Mouse (Mus musculus): Measurements from ENCODE around the gene Tlr3.

The Tlr3 gene

GRCm38 (mm10) chr8:45410882-45411281, at the start of gene Tlr3:
Gene Tlr3 (minus strand): TSS chr8:45411080.
- H3K36me3 ChIP-seq (ENCODE audit: control insufficient read depth, insufficient read depth, low read length, poor library complexity, severe bottlenecking): no peaks in the 10 kb centered on the region
- H3K27me3 ChIP-seq (ENCODE audit: control insufficient read depth, insufficient read depth, low read length, poor library complexity, severe bottlenecking): no peaks in the 10 kb centered on the region
- peak; percentile 5 for DNase-seq (ENCODE audit: low read depth, low spot score)

- H3K27me3 ChIP-seq (ENCODE audit: control insufficient read depth, insufficient read depth, low read length, poor library complexity, severe bottlenecking): no peaks in the 10 kb centered on the region
- no peak for DNase-seq (ENCODE audit: low read depth, low spot score)
- H3K36me3 ChIP-seq (ENCODE audit: control insufficient read depth, insufficient read depth, low read length, poor library complexity, severe bottlenecking): no peaks in the 10 kb centered on the region
Observed at GRCm38 (mm10) chr8:45457874-45458273, 47.0 kb upstream of the Tlr3 start.

DNA sequence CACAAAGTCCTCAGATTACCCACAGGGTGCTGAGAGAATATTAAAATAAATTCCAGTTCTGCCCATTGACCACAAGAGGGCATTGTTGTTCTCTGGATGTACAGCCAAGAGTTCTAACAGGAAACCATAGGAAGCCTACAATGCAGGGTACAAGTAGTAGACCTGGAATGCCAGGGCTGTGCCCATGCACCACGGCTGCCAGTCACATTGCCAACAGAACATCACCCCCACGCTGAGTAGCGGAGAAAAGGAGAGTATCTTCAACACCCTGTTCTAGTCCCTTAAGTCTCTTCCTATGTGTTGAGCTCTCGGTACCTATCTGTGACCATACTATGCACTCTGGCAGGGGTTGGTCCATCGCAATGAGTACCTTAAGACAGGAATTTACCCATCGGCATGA, 43.5 kb upstream of the Tlr3 start:
- Histone ChIP-seq H3K27me3 (ENCODE audit: control insufficient read depth, insufficient read depth, low read length, poor library complexity, severe bottlenecking) (no peaks in the 10 kb centered on the region), H3K36me3 (ENCODE audit: control insufficient read depth, insufficient read depth, low read length, poor library complexity, severe bottlenecking) (no peaks in the 10 kb centered on the region)
- DNase-seq (ENCODE audit: low read depth, low spot score): peak; percentile 64

GRCm38 (mm10) chr8:45452115-45452514, 41.2 kb upstream of the Tlr3 start:
- Histone ChIP-seq H3K27me3 (ENCODE audit: control insufficient read depth, insufficient read depth, low read length, poor library complexity, severe bottlenecking) (no peaks in the 10 kb centered on the region), H3K36me3 (ENCODE audit: control insufficient read depth, insufficient read depth, low read length, poor library complexity, severe bottlenecking) (no peaks in the 10 kb centered on the region)
- DNase-seq (ENCODE audit: low read depth, low spot score): no peak

GRCm38 (mm10) chr8:45448842-45449241, 38.0 kb upstream of the Tlr3 start:
- DNase-seq (ENCODE audit: low read depth, low spot score): no peak
- Histone ChIP-seq H3K27me3 (ENCODE audit: control insufficient read depth, insufficient read depth, low read length, poor library complexity, severe bottlenecking) (no peaks in the 10 kb centered on the region), H3K36me3 (ENCODE audit: control insufficient read depth, insufficient read depth, low read length, poor library complexity, severe bottlenecking) (no peaks in the 10 kb centered on the region)

- Histone ChIP-seq H3K27me3 (ENCODE audit: control insufficient read depth, insufficient read depth, low read length, poor library complexity, severe bottlenecking) (no peaks in the 10 kb centered on the region), H3K36me3 (ENCODE audit: control insufficient read depth, insufficient read depth, low read length, poor library complexity, severe bottlenecking) (no peaks in the 10 kb centered on the region)
- DNase-seq (ENCODE audit: low read depth, low spot score): no peak
Observed at GRCm38 (mm10) chr8:45448257-45448656, 37.4 kb upstream of the Tlr3 start.

DNA sequence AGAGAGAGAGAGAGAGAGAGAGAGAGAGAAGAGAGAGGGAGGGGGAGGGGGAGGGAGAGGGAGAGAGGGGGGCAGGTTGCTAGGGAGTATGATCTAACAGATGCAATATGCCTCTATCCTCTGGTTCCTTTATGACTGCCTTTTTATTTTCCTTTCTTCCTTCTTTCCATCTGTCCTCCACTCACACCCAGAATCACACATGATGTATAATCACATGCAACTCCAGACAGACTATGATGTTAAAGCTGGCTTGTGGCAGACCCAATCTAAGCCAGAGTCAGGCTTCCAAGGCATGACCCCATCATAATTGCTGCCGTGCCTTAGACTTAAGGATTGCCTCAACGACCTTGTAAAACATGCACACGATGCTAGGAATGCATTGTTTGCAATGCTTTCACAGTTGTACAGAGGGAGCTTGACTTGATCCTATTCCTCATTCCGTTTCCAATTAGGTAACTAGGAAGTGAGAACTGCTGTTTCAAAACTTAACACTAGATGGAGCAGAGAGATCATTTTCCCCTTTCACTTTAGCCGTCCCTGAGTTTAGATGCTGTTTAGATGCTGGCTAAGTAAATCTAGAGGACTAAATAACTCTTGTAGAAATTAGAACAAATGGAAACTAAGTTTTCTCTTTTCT, 28.1 kb upstream of the Tlr3 start:
- DNase-seq (ENCODE audit: low read depth, low spot score): peak; percentile 57
- H3K36me3 ChIP-seq (ENCODE audit: control insufficient read depth, insufficient read depth, low read length, poor library complexity, severe bottlenecking): no peaks in the 10 kb centered on the region
- H3K27me3 ChIP-seq (ENCODE audit: control insufficient read depth, insufficient read depth, low read length, poor library complexity, severe bottlenecking): no peaks in the 10 kb centered on the region

- DNase-seq (ENCODE audit: low read depth, low spot score): no peak
- H3K36me3 ChIP-seq (ENCODE audit: control insufficient read depth, insufficient read depth, low read length, poor library complexity, severe bottlenecking): no peaks in the 10 kb centered on the region
- H3K27me3 ChIP-seq (ENCODE audit: control insufficient read depth, insufficient read depth, low read length, poor library complexity, severe bottlenecking): no peaks in the 10 kb centered on the region
Observed at GRCm38 (mm10) chr8:45420151-45420550, 9.3 kb upstream of the Tlr3 start.

- no peaks in the 10 kb centered on the region for H3K27me3 ChIP-seq (ENCODE audit: control insufficient read depth, insufficient read depth, low read length, poor library complexity, severe bottlenecking)
- H3K36me3 ChIP-seq (ENCODE audit: control insufficient read depth, insufficient read depth, low read length, poor library complexity, severe bottlenecking): no peaks in the 10 kb centered on the region
- DNase-seq (ENCODE audit: low read depth, low spot score): peak; percentile 60
Observed at GRCm38 (mm10) chr8:45414965-45415364, 4.1 kb upstream of the Tlr3 start.

- Histone ChIP-seq H3K27me3 (ENCODE audit: control insufficient read depth, insufficient read depth, low read length, poor library complexity, severe bottlenecking) (no peaks in the 10 kb centered on the region), H3K36me3 (ENCODE audit: control insufficient read depth, insufficient read depth, low read length, poor library complexity, severe bottlenecking) (no peaks in the 10 kb centered on the region)
- DNase-seq (ENCODE audit: low read depth, low spot score): peak; percentile 59
Observed at GRCm38 (mm10) chr8:45410146-45410880, 567 bp downstream of the Tlr3 start.

GRCm38 (mm10) chr8:45409702-45410101, 1.2 kb downstream of the Tlr3 start:
- H3K27me3 ChIP-seq (ENCODE audit: control insufficient read depth, insufficient read depth, low read length, poor library complexity, severe bottlenecking): no peaks in the 10 kb centered on the region
- no peak for DNase-seq (ENCODE audit: low read depth, low spot score)
- H3K36me3 ChIP-seq (ENCODE audit: control insufficient read depth, insufficient read depth, low read length, poor library complexity, severe bottlenecking): no peaks in the 10 kb centered on the region

DNA sequence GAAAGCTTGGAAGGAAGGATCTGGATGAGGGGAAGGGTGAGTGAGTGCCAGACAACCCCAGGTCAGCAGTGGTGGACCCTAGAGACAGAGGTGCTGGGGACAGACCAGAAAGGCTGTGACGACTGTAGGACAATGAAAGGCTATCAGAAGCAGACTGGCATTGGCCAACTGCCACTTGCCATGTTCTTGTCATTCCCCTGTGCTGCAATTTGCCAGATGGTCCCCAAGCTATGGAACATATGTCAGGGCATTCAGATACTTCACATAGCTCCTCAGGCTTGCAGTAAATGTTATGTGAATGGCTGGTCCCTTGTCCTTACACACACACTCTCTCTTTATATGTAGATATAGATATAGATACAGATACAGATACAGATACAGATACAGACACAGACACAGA, 27.6 kb downstream of the Tlr3 start:
- DNase-seq (ENCODE audit: low read depth, low spot score): no peak
- no peaks in the 10 kb centered on the region; the same call in 1 of the 2 replicates for H3K27me3 ChIP-seq (ENCODE audit: control insufficient read depth, insufficient read depth, low read length, poor library complexity, severe bottlenecking)

DNA sequence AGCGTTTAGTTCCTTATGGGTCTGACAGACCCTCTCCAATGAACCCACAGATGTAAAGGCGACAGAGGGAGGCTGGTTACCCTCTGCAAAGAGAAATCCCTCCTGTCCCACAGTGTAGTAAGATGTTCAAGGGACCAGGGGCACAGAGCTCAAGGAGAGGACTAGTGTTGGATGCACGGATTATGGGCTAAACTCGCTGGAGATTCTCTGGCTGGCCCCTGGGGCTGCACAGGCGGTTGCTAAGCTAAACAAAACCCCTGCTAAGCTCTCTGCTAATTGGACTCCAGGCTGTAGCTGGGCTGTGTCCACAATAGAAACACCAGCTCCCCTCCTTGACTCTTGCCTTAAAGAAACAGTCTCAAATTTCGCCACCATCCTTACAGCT, 28.9 kb downstream of the Tlr3 start, which contains the start of gene Fam149a:
Gene Fam149a, minus strand, starts transcription at position 329 of the 385 bp plus-strand sequence.
- Histone ChIP-seq H3K36me3 (ENCODE audit: control insufficient read depth, insufficient read depth, low read length, poor library complexity, severe bottlenecking) (no peaks in the 10 kb centered on the region), H3K27me3 (ENCODE audit: control insufficient read depth, insufficient read depth, low read length, poor library complexity, severe bottlenecking) (no peaks in the 10 kb centered on the region; the same call in 1 of the 2 replicates)
- no peak for DNase-seq (ENCODE audit: low read depth, low spot score)

More for the DNA sequence above, 27.6 kb downstream of the Tlr3 start:
- no peaks in the 10 kb centered on the region for H3K36me3 ChIP-seq (ENCODE audit: control insufficient read depth, insufficient read depth, low read length, poor library complexity, severe bottlenecking)

- Histone ChIP-seq H3K36me3 (ENCODE audit: control insufficient read depth, insufficient read depth, low read length, poor library complexity, severe bottlenecking) (no peaks in the 10 kb centered on the region), H3K27me3 (ENCODE audit: control insufficient read depth, insufficient read depth, low read length, poor library complexity, severe bottlenecking) (no peaks in the 10 kb centered on the region; the same call in 1 of the 2 replicates)
- DNase-seq (ENCODE audit: low read depth, low spot score): no peak
Observed at GRCm38 (mm10) chr8:45381075-45381962, 29.6 kb downstream of the Tlr3 start.

DNA sequence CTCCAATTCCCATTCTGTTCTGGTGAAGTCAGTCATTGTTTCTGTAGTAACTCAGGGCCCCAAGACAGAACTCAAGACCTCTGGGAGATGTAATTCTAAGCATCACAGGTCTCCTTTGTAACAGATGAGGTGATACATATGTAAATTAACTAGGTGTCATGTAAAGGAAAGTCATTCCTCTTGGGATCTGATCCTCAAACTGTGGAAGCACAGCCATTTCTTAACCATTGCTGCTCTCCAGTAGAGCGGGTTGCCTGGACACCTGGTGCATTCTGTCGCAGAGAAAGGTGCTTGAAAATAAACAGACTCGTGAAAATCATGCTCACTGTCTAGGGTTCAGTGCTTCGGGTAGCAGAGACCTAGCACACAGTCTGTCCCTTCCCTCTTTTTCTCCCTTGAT, 30.3 kb downstream of the Tlr3 start:
- H3K36me3 ChIP-seq (ENCODE audit: control insufficient read depth, insufficient read depth, low read length, poor library complexity, severe bottlenecking): no peaks in the 10 kb centered on the region
- no peaks in the 10 kb centered on the region; the same call in 1 of the 2 replicates for H3K27me3 ChIP-seq (ENCODE audit: control insufficient read depth, insufficient read depth, low read length, poor library complexity, severe bottlenecking)
- no peak for DNase-seq (ENCODE audit: low read depth, low spot score)
